Mouse (Mus musculus): Measurements from ENCODE around the gene Cenpm. TPM values are rescaled to one million over a fixed set of nuclear protein-coding genes. Genes with fewer than 3 reads are reported as not detected.

The Cenpm gene
- polyA plus RNA-seq (2012; rRNA removed) (39.4 and 43.3 TPM in 2 replicates), polyA plus RNA-seq (2014; fragmentation: Nextera tagmentation; extraction: Ambion mirVana) (57.7 and 59.3 TPM in 2 replicates)

DNA sequence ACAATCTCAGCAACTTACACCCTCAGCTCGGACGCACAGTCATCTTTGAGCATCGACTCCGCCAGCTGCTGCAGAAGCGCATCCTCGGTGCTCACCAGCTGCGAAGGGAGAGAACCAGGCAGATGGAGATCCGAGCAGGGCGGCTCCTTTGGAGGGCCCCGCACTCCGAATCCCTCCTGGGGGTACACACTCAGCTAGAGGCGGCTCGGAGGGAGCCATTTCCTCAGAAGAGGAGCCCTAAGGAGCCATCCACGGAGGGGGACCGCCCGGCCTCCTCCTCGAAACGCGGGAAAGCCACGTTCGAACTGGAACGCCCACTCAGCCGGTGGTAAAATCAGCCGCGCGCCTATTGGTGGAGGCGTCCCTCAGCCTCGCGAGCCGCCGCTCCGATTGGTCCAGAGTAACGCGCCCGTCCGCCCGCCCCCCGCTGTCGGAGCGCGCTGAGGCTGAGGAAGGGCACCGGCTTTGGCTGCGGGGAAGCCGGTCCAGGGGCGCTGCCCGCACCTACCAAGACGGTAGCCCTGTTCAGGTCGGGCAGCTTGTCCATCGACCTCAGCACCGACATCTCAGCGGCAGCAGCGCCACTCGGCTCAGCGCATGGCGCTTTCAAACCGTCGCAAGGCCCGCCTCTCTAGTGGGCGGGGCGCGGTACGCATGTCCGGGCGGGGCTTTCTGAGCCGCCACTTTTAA is at the start of gene Cenpm:
Gene Cenpm (minus strand): TSS at position 634 of the 690 bp plus-strand sequence.
- no peaks in the 10 kb centered on the region for H3K27me3 ChIP-seq (ENCODE audit: control insufficient read depth, insufficient read depth, low read length)
- peak within 1 kb of the TSS; percentile 76 for H3K4me3 ChIP-seq (replicated peaks; ENCODE audit: low read length)
- no peaks in the 10 kb centered on the region for H3K9me3 ChIP-seq (ENCODE audit: control insufficient read depth, low read length)
- H3K36me3 ChIP-seq (ENCODE audit: control insufficient read depth, insufficient read depth, low read length) = peaks cover 2% of the 10 kb centered on the region; the same call in 1 of the 2 replicates
- H3K4me2 ChIP-seq (replicated peaks; ENCODE audit: low read depth, low read length, severe bottlenecking) = peak within 1 kb of the TSS; percentile 94
- peak; percentile 97 for ATAC-seq (ENCODE audit: low FRiP score, low read depth)
- DNase-seq (ENCODE audit: low spot score) = peak; percentile 93
- H3K27ac ChIP-seq (replicated peaks; ENCODE audit: low read depth, low read length) = peak within 1 kb of the TSS; percentile 48; the same call in 1 of the 2 replicates
- no peaks in the 10 kb centered on the region for H3K4me1 ChIP-seq (ENCODE audit: control insufficient read depth, insufficient read depth, low read length)
- under 1% methylated on average over 47 of the region's 65 CpGs for WGBS
- TF ChIP-seq POLR2A (IDR thresholded peaks at IDR 0.05; ENCODE audit: borderline replicate concordance, extremely low read depth, insufficient read depth, insufficient read length) = no peak
- peak within 1 kb of the TSS; percentile 62 for H3K9ac ChIP-seq (ENCODE audit: low read depth, low read length, severe bottlenecking)

DNA sequence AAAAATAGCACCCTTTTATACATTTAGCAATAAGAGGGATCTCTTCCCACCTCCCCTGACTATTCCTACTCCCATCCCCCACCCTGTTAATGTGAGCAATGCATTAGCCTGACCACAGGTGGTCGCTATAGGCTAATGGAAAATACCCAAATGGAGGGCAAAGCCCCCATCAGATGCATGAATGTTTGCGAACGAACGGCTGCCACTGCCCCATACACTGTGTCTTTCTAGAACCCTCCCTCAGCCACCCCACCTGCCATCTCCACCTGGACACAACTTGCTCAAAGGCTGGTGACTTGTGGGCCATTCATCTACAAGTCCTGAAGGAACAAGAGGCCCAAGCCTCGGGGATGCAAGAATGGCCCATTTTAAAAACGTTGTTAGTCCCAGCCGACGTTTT is 49.5 kb upstream of the Cenpm start:
- TF ChIP-seq POLR2A (IDR thresholded peaks at IDR 0.05; ENCODE audit: borderline replicate concordance, extremely low read depth, insufficient read depth, insufficient read length) = no peak
- no peak for DNase-seq (ENCODE audit: low spot score)
- H3K4me3 ChIP-seq (replicated peaks; ENCODE audit: low read length) = no peak overlapping the region
- no peak overlapping the region for H3K9ac ChIP-seq (ENCODE audit: low read depth, low read length, severe bottlenecking)
- H3K9me3 ChIP-seq (ENCODE audit: control insufficient read depth, low read length) = no peaks in the 10 kb centered on the region
- H3K27me3 ChIP-seq (ENCODE audit: control insufficient read depth, insufficient read depth, low read length) = no peaks in the 10 kb centered on the region
- no peak for ATAC-seq (ENCODE audit: low FRiP score, low read depth)
- WGBS = 50% methylated on average over 8 of the region's 8 CpGs
- no peak overlapping the region for H3K27ac ChIP-seq (replicated peaks; ENCODE audit: low read depth, low read length)
- peaks cover 16% of the 10 kb centered on the region for H3K36me3 ChIP-seq (ENCODE audit: control insufficient read depth, insufficient read depth, low read length)
- no peak overlapping the region for H3K4me2 ChIP-seq (replicated peaks; ENCODE audit: low read depth, low read length, severe bottlenecking)
- peaks cover 10% of the 10 kb centered on the region; the same call in 1 of the 2 replicates for H3K4me1 ChIP-seq (ENCODE audit: control insufficient read depth, insufficient read depth, low read length)

DNA sequence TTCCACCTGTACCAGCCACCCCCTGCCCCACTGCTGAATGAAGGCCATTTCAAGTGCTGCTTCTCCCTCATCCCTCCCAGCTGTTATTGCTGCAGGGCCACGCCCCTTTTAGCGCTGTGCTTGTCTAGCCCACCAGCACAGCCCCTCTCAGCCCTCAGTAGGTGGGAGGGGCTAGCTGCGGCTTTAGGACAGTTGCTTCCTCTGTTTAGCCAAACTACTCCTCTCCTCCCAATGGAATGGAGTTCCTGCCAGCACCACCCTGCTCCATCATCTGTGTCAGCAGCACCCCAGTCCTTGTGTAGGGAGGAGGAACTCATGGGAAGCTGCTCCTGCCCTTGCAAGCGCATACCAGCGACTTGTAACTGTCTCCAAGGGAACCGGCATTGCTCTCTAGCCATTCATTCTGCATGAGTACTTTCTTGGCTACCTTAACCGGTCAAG is 48.7 kb upstream of the Cenpm start:
- peak overlapping the region; percentile 29 for H3K4me2 ChIP-seq (replicated peaks; ENCODE audit: low read depth, low read length, severe bottlenecking)
- no peak for TF ChIP-seq POLR2A (IDR thresholded peaks at IDR 0.05; ENCODE audit: borderline replicate concordance, extremely low read depth, insufficient read depth, insufficient read length)
- H3K27me3 ChIP-seq (ENCODE audit: control insufficient read depth, insufficient read depth, low read length) = no peaks in the 10 kb centered on the region
- 21% methylated on average over 7 of the region's 7 CpGs for WGBS
- 0 out of 2 replicates have a peak, but pooled peaks have one; percentile 44 for ATAC-seq (ENCODE audit: low FRiP score, low read depth)
- peak; percentile 20 for DNase-seq (ENCODE audit: low spot score)
- no peak overlapping the region for H3K27ac ChIP-seq (replicated peaks; ENCODE audit: low read depth, low read length)
- H3K4me3 ChIP-seq (replicated peaks; ENCODE audit: low read length) = no peak overlapping the region
- peaks cover 10% of the 10 kb centered on the region; the same call in 1 of the 2 replicates for H3K4me1 ChIP-seq (ENCODE audit: control insufficient read depth, insufficient read depth, low read length)
- peaks cover 23% of the 10 kb centered on the region for H3K36me3 ChIP-seq (ENCODE audit: control insufficient read depth, insufficient read depth, low read length)
- H3K9ac ChIP-seq (ENCODE audit: low read depth, low read length, severe bottlenecking) = no peak overlapping the region
- H3K9me3 ChIP-seq (ENCODE audit: control insufficient read depth, low read length) = no peaks in the 10 kb centered on the region

DNA sequence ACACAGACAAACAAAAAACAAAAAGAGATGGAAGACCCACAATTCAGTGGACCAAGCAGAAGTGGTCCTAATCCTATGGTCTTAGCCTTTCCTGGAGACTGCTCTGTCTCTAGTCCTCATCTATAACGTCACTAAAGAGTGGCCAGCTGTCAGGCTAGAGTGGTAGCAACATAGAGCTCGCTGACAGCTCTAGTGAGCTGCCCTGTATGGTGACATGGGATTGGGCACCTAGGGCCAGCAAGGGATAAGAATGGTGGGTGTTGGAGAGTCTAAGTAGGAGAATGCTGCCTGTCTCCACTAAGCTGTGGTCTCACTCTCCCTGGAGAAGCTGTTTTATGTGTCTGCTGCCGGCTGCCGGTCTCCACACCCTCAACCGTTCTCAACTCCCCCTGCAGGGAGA is 48.3 kb upstream of the Cenpm start:
- H3K9me3 ChIP-seq (ENCODE audit: control insufficient read depth, low read length) = no peaks in the 10 kb centered on the region
- ATAC-seq (ENCODE audit: low FRiP score, low read depth) = no peak
- no peak overlapping the region for H3K27ac ChIP-seq (replicated peaks; ENCODE audit: low read depth, low read length)
- no peak for TF ChIP-seq POLR2A (IDR thresholded peaks at IDR 0.05; ENCODE audit: borderline replicate concordance, extremely low read depth, insufficient read depth, insufficient read length)
- H3K27me3 ChIP-seq (ENCODE audit: control insufficient read depth, insufficient read depth, low read length) = no peaks in the 10 kb centered on the region
- H3K4me1 ChIP-seq (ENCODE audit: control insufficient read depth, insufficient read depth, low read length) = peaks cover 10% of the 10 kb centered on the region; the same call in 1 of the 2 replicates
- no peak overlapping the region for H3K4me3 ChIP-seq (replicated peaks; ENCODE audit: low read length)
- 24% methylated on average over 5 of the region's 5 CpGs for WGBS
- no peak overlapping the region for H3K9ac ChIP-seq (ENCODE audit: low read depth, low read length, severe bottlenecking)
- peak overlapping the region; percentile 29 for H3K4me2 ChIP-seq (replicated peaks; ENCODE audit: low read depth, low read length, severe bottlenecking)
- DNase-seq (ENCODE audit: low spot score) = no peak
- peaks cover 24% of the 10 kb centered on the region for H3K36me3 ChIP-seq (ENCODE audit: control insufficient read depth, insufficient read depth, low read length)

- H3K27ac ChIP-seq (replicated peaks; ENCODE audit: low read depth, low read length) = no peak overlapping the region
- H3K9me3 ChIP-seq (ENCODE audit: control insufficient read depth, low read length) = no peaks in the 10 kb centered on the region
- WGBS = 84% methylated on average over 7 of the region's 7 CpGs
- no peak for TF ChIP-seq POLR2A (IDR thresholded peaks at IDR 0.05; ENCODE audit: borderline replicate concordance, extremely low read depth, insufficient read depth, insufficient read length)
- H3K4me1 ChIP-seq (ENCODE audit: control insufficient read depth, insufficient read depth, low read length) = peaks cover 10% of the 10 kb centered on the region; the same call in 1 of the 2 replicates
- no peak overlapping the region for H3K9ac ChIP-seq (ENCODE audit: low read depth, low read length, severe bottlenecking)
- H3K36me3 ChIP-seq (ENCODE audit: control insufficient read depth, insufficient read depth, low read length) = peaks cover 40% of the 10 kb centered on the region
- no peak overlapping the region for H3K4me3 ChIP-seq (replicated peaks; ENCODE audit: low read length)
- H3K4me2 ChIP-seq (replicated peaks; ENCODE audit: low read depth, low read length, severe bottlenecking) = no peak overlapping the region
- ATAC-seq (ENCODE audit: low FRiP score, low read depth) (no peak), DNase-seq (ENCODE audit: low spot score) (no peak)
- H3K27me3 ChIP-seq (ENCODE audit: control insufficient read depth, insufficient read depth, low read length) = no peaks in the 10 kb centered on the region
Observed at GRCm38 (mm10) chr15:82290252-82290651, 45.7 kb upstream of the Cenpm start.

Data from limb, embryonic 14.5 days (tissue).